34 mouse cellular contexts compared by ENCODE assay signal in the genomic region with DNA sequence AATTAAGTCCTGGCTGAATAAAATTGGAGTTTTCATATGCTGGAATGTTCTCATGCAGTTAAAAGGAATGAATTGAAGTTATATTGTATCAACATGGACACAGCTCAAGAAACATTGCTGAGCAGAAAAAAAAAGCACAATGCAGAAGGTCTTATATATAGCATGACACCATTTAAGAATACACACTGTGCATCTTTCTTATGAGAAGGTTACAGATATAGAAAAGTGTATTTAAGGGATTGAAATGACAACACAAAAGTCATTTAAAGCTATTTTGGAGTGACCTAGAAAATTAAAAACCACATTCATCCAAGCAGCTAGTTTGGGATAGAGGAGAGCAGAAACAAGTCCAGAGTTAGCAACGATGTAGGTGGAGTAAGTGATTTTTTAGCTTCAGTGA.
"Had no signal": no experiment of that assay in that cellular context is flagged by ENCODE, and none has a peak within 500 bp of the region (broad histone marks: within the 10 kb centered on the region; RNA-seq: fewer than 3 reads in every experiment).

No protein-coding gene starts in this region.

- ATAC-seq: hindbrain, embryonic 16.5 days; hindbrain, postnatal 0 days; inflammation-experienced regulatory T-cells, adult 6 months; intestine, embryonic 15.5 days; intestine, embryonic 16.5 days; intestine, postnatal 0 days had no signal

- H3K27ac ChIP-seq: heart, embryonic 10.5 days; heart, embryonic 13.5 days; heart, embryonic 15.5 days; hindbrain, embryonic 10.5 days; hindbrain, embryonic 12.5 days; hindbrain, embryonic 13.5 days; hindbrain, embryonic 14.5 days; hindbrain, embryonic 15.5 days; hindbrain, postnatal 0 days; intestine, embryonic 15.5 days; kidney, embryonic 15.5 days; kidney, postnatal 0 days; layer of hippocampus, adult 2 months had no signal

- H3K4me3 ChIP-seq: heart, embryonic 10.5 days; heart, embryonic 12.5 days; heart, embryonic 13.5 days; heart, embryonic 15.5 days; hindbrain, embryonic 10.5 days; hindbrain, embryonic 12.5 days; hindbrain, embryonic 13.5 days; hindbrain, embryonic 15.5 days; intestine, embryonic 15.5 days; kidney, embryonic 15.5 days; layer of hippocampus, adult 2 months had no signal

- DNase-seq: heart, postnatal 10 days; heart, postnatal 14 days; heart, postnatal 36 days; heart, postnatal 4 days; kidney, adult 11 months; kidney, adult 18-20 months; kidney, adult 2 months; kidney, adult 8-10 months; kidney, adult 9 months; kidney, postnatal 10 days; kidney, postnatal 14 days; kidney, postnatal 25 days; kidney, postnatal 36 days; kidney, postnatal 4 days; layer of hippocampus, adult 9-11 months; layer of hippocampus, postnatal 36 days had no signal
